Mouse (Mus musculus): ENCODE measurements around the gene Ankrd6. TPM values are rescaled to one million over a fixed set of nuclear protein-coding genes. Genes with fewer than 3 reads are reported as not detected.

Gene Ankrd6
- polyA plus RNA-seq, 1 experiment, result 0.63 TPM

GRCm38 (mm10) chr4:32989346-32989745, 38.7 kb upstream of the Ankrd6 start:
- no peak overlapping the region for H3K4me3 ChIP-seq (ENCODE audit: insufficient read depth, poor library complexity, severe bottlenecking)
- TF ChIP-seq CEBPB (IDR thresholded peaks at IDR 0.05; ENCODE audit: low read depth) (no peak), MYOD1 (IDR thresholded peaks at IDR 0.05; ENCODE audit: control insufficient read depth, insufficient read length, low read depth) (no peak), USF1 (IDR thresholded peaks at IDR 0.05; ENCODE audit: low read depth) (no peak), FOSL1 (IDR thresholded peaks at IDR 0.05; ENCODE audit: insufficient read depth, low read length, poor library complexity, severe bottlenecking) (no peak), MYOG (IDR thresholded peaks at IDR 0.05; ENCODE audit: control insufficient read depth, extremely low read depth, insufficient read length) (no peak), CTCF (IDR thresholded peaks at IDR 0.05; ENCODE audit: control insufficient read depth, insufficient read depth, insufficient read length) (no peak), MAX (IDR thresholded peaks at IDR 0.05) (no peak)
- no peak overlapping the region for H3ac ChIP-seq (ENCODE audit: control insufficient read depth, insufficient read length, low read depth)
- no peaks in the 10 kb centered on the region for H3K79me2 ChIP-seq (ENCODE audit: control insufficient read depth, insufficient read depth)
- no peaks in the 10 kb centered on the region for H3K27me3 ChIP-seq (ENCODE audit: control insufficient read depth, insufficient read depth, insufficient read length)
- no peaks in the 10 kb centered on the region for H3K79me3 ChIP-seq (ENCODE audit: low read depth)
- no peaks in the 10 kb centered on the region for H3K36me3 ChIP-seq (ENCODE audit: control insufficient read depth, insufficient read depth)

- TF ChIP-seq MYOD1 (IDR thresholded peaks at IDR 0.05; ENCODE audit: control insufficient read depth, insufficient read length, low read depth) (peak; percentile 12), CEBPB (IDR thresholded peaks at IDR 0.05; ENCODE audit: low read depth) (no peak)
- no peaks in the 10 kb centered on the region for H3K27me3 ChIP-seq (ENCODE audit: control insufficient read depth, insufficient read depth, insufficient read length)
Observed at GRCm38 (mm10) chr4:32987006-32987405, 36.4 kb upstream of the Ankrd6 start.

DNA sequence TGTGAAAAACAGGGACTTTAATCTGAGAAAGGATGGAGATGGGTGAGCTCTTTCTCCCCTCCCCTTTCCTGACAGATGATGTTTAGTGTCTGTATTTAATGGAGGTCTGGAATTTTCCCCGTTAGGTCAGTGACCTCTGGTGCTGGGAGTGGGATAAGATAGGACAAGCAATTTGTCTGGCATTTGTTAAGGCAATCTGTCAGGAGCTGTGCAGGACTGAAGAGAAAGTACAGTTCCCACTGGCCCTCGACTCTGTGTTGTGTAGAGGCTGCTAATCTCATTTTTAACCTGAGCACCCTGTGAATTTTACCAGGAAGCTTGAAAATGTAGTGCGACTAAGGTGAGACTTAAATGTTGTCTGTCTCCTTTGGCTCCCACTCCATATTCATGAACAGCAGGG, 35.0 kb upstream of the Ankrd6 start:
- no peaks in the 10 kb centered on the region for H3K79me2 ChIP-seq (ENCODE audit: control insufficient read depth, insufficient read depth)
- H3K79me3 ChIP-seq (ENCODE audit: low read depth), result no peaks in the 10 kb centered on the region
- no peak overlapping the region for H3K4me3 ChIP-seq (ENCODE audit: insufficient read depth, poor library complexity, severe bottlenecking)
- no peak overlapping the region for H3ac ChIP-seq (ENCODE audit: control insufficient read depth, insufficient read length, low read depth)
- H3K27me3 ChIP-seq (ENCODE audit: control insufficient read depth, insufficient read depth, insufficient read length), result no peaks in the 10 kb centered on the region
- H3K36me3 ChIP-seq (ENCODE audit: control insufficient read depth, insufficient read depth), result no peaks in the 10 kb centered on the region
- TF ChIP-seq USF1 (IDR thresholded peaks at IDR 0.05; ENCODE audit: low read depth) (no peak), CTCF (IDR thresholded peaks at IDR 0.05; ENCODE audit: control insufficient read depth, insufficient read depth, insufficient read length) (no peak), MYOG (IDR thresholded peaks at IDR 0.05; ENCODE audit: control insufficient read depth, extremely low read depth, insufficient read length) (no peak), FOSL1 (IDR thresholded peaks at IDR 0.05; ENCODE audit: insufficient read depth, low read length, poor library complexity, severe bottlenecking) (no peak), MAX (IDR thresholded peaks at IDR 0.05) (no peak), MYOD1 (IDR thresholded peaks at IDR 0.05; ENCODE audit: control insufficient read depth, insufficient read length, low read depth) (no peak), CEBPB (IDR thresholded peaks at IDR 0.05; ENCODE audit: low read depth) (no peak)

More at GRCm38 (mm10) chr4:32987006-32987405, 36.4 kb upstream of the Ankrd6 start:
- H3K4me3 ChIP-seq (ENCODE audit: insufficient read depth, poor library complexity, severe bottlenecking), result no peak overlapping the region
- no peaks in the 10 kb centered on the region for H3K79me3 ChIP-seq (ENCODE audit: low read depth)
- H3K36me3 ChIP-seq (ENCODE audit: control insufficient read depth, insufficient read depth), result no peaks in the 10 kb centered on the region
- no peak overlapping the region for H3ac ChIP-seq (ENCODE audit: control insufficient read depth, insufficient read length, low read depth)
- H3K79me2 ChIP-seq (ENCODE audit: control insufficient read depth, insufficient read depth), result no peaks in the 10 kb centered on the region

- TF ChIP-seq FOSL1 (IDR thresholded peaks at IDR 0.05; ENCODE audit: insufficient read depth, low read length, poor library complexity, severe bottlenecking) (no peak), MAX (IDR thresholded peaks at IDR 0.05) (no peak), MYOG (IDR thresholded peaks at IDR 0.05; ENCODE audit: control insufficient read depth, extremely low read depth, insufficient read length) (no peak), CEBPB (IDR thresholded peaks at IDR 0.05; ENCODE audit: low read depth) (no peak), USF1 (IDR thresholded peaks at IDR 0.05; ENCODE audit: low read depth) (no peak), MYOD1 (IDR thresholded peaks at IDR 0.05; ENCODE audit: control insufficient read depth, insufficient read length, low read depth) (no peak), CTCF (IDR thresholded peaks at IDR 0.05; ENCODE audit: control insufficient read depth, insufficient read depth, insufficient read length) (no peak)
- no peaks in the 10 kb centered on the region for H3K27me3 ChIP-seq (ENCODE audit: control insufficient read depth, insufficient read depth, insufficient read length)
- H3K4me3 ChIP-seq (ENCODE audit: insufficient read depth, poor library complexity, severe bottlenecking), result no peak overlapping the region
- no peaks in the 10 kb centered on the region for H3K36me3 ChIP-seq (ENCODE audit: control insufficient read depth, insufficient read depth)
- no peaks in the 10 kb centered on the region for H3K79me2 ChIP-seq (ENCODE audit: control insufficient read depth, insufficient read depth)
- H3ac ChIP-seq (ENCODE audit: control insufficient read depth, insufficient read length, low read depth), result no peak overlapping the region
- H3K79me3 ChIP-seq (ENCODE audit: low read depth), result no peaks in the 10 kb centered on the region
Observed at GRCm38 (mm10) chr4:32984801-32985675, 34.4 kb upstream of the Ankrd6 start.

GRCm38 (mm10) chr4:32984242-32984641, 33.6 kb upstream of the Ankrd6 start:
- Histone ChIP-seq H3K79me2 (ENCODE audit: control insufficient read depth, insufficient read depth) (no peaks in the 10 kb centered on the region), H3K4me3 (ENCODE audit: insufficient read depth, poor library complexity, severe bottlenecking) (peak overlapping the region; percentile 25), H3K79me3 (ENCODE audit: low read depth) (no peaks in the 10 kb centered on the region), H3K36me3 (ENCODE audit: control insufficient read depth, insufficient read depth) (no peaks in the 10 kb centered on the region), H3ac (ENCODE audit: control insufficient read depth, insufficient read length, low read depth) (no peak overlapping the region), H3K27me3 (ENCODE audit: control insufficient read depth, insufficient read depth, insufficient read length) (no peaks in the 10 kb centered on the region)
- TF ChIP-seq FOSL1 (IDR thresholded peaks at IDR 0.05; ENCODE audit: insufficient read depth, low read length, poor library complexity, severe bottlenecking) (no peak), MYOD1 (IDR thresholded peaks at IDR 0.05; ENCODE audit: control insufficient read depth, insufficient read length, low read depth) (no peak), USF1 (IDR thresholded peaks at IDR 0.05; ENCODE audit: low read depth) (no peak), CTCF (IDR thresholded peaks at IDR 0.05; ENCODE audit: control insufficient read depth, insufficient read depth, insufficient read length) (no peak), CEBPB (IDR thresholded peaks at IDR 0.05; ENCODE audit: low read depth) (no peak), MYOG (IDR thresholded peaks at IDR 0.05; ENCODE audit: control insufficient read depth, extremely low read depth, insufficient read length) (no peak), MAX (IDR thresholded peaks at IDR 0.05) (no peak)
